In genomic region chr6:35369578-35370282, GRCm38 (mm10) we compare ENCODE assay signal across 6 mouse cellular contexts. TPM values are rescaled to one million over a fixed set of nuclear protein-coding genes. Genes with fewer than 3 reads are reported as not detected.
"Had no signal": no experiment of that assay in that cellular context is flagged by ENCODE, and none has a peak within 500 bp of the region (broad histone marks: within the 10 kb centered on the region; RNA-seq: fewer than 3 reads in every experiment).

No protein-coding gene starts in this region.

RNA-seq across cellular contexts. Expression of gene Fam180a, which starts 43.8 kb away (rescaled TPM):
- polyA plus RNA-seq: hindbrain, embryonic 10.5 days; inflammation-experienced regulatory T-cells, adult 6 months; kidney, embryonic 14.5 days; limb, embryonic 10.5 days; limb, embryonic 12.5 days; liver, embryonic 11.5 days had no signal
